Mouse (Mus musculus): ENCODE measurements around the gene Galnt4. TPM values are rescaled to one million over a fixed set of nuclear protein-coding genes. Genes with fewer than 3 reads are reported as not detected.

The Galnt4 gene
- polyA plus RNA-seq, 1 experiment from 2014 or later = 14.9 TPM

GRCm38 (mm10) chr10:99116650-99117615, 9.0 kb downstream of the Galnt4 start:
- Histone ChIP-seq H3K4me3 (no peak overlapping the region), H3K27ac (no peak overlapping the region), H3K9ac (no peak overlapping the region), H3K36me3 (no peaks in the 10 kb centered on the region), H3K4me2 (no peak overlapping the region), H3K27me3 (no peaks in the 10 kb centered on the region), H3K9me3 (no peaks in the 10 kb centered on the region), H3K4me1 (peaks cover 33% of the 10 kb centered on the region)
- no peak for ATAC-seq (ENCODE audit: borderline replicate concordance, extremely low read depth, low FRiP score, low TSS enrichment)
- WGBS = 83% methylated on average over 16 of the region's 16 CpGs

GRCm38 (mm10) chr10:99117876-99118275, 9.9 kb downstream of the Galnt4 start:
- H3K27ac ChIP-seq = no peak overlapping the region
- H3K9ac ChIP-seq = no peak overlapping the region
- WGBS = 46% methylated on average over 10 of the region's 10 CpGs
- peaks cover 28% of the 10 kb centered on the region for H3K4me1 ChIP-seq
- no peak overlapping the region for H3K4me2 ChIP-seq
- H3K9me3 ChIP-seq = no peaks in the 10 kb centered on the region
- no peak for ATAC-seq (ENCODE audit: borderline replicate concordance, extremely low read depth, low FRiP score, low TSS enrichment)
- H3K36me3 ChIP-seq = no peaks in the 10 kb centered on the region
- no peaks in the 10 kb centered on the region for H3K27me3 ChIP-seq
- no peak overlapping the region for H3K4me3 ChIP-seq

- no peak overlapping the region for H3K4me2 ChIP-seq
- 51% methylated on average over 6 of the region's 6 CpGs for WGBS
- no peaks in the 10 kb centered on the region for H3K27me3 ChIP-seq
- no peak overlapping the region for H3K4me3 ChIP-seq
- ATAC-seq (ENCODE audit: borderline replicate concordance, extremely low read depth, low FRiP score, low TSS enrichment) = no peak
- no peak overlapping the region for H3K27ac ChIP-seq
- H3K9me3 ChIP-seq = no peaks in the 10 kb centered on the region
- no peaks in the 10 kb centered on the region for H3K36me3 ChIP-seq
- H3K4me1 ChIP-seq = peaks cover 22% of the 10 kb centered on the region
- no peak overlapping the region for H3K9ac ChIP-seq
Measured at GRCm38 (mm10) chr10:99118697-99119096, 10.7 kb downstream of the Galnt4 start.

- ATAC-seq (ENCODE audit: borderline replicate concordance, extremely low read depth, low FRiP score, low TSS enrichment) = no peak
- Histone ChIP-seq H3K4me1 (peaks cover 15% of the 10 kb centered on the region), H3K27ac (no peak overlapping the region), H3K9ac (no peak overlapping the region), H3K9me3 (no peaks in the 10 kb centered on the region), H3K27me3 (no peaks in the 10 kb centered on the region), H3K36me3 (no peaks in the 10 kb centered on the region), H3K4me2 (no peak overlapping the region), H3K4me3 (no peak overlapping the region)
- WGBS = 88% methylated on average over 4 of the region's 4 CpGs
Measured at GRCm38 (mm10) chr10:99119471-99119870, 11.5 kb downstream of the Galnt4 start.

- no peak for ATAC-seq (ENCODE audit: borderline replicate concordance, extremely low read depth, low FRiP score, low TSS enrichment)
- no peaks in the 10 kb centered on the region for H3K9me3 ChIP-seq
- no peaks in the 10 kb centered on the region for H3K27me3 ChIP-seq
- H3K27ac ChIP-seq = no peak within 1 kb of the TSS
- 70% methylated on average over 4 of the region's 4 CpGs for WGBS
- no peak within 1 kb of the TSS for H3K4me2 ChIP-seq
- H3K9ac ChIP-seq = no peak within 1 kb of the TSS
- no peak within 1 kb of the TSS for H3K4me3 ChIP-seq
- H3K36me3 ChIP-seq = no peaks in the 10 kb centered on the region
- H3K4me1 ChIP-seq = 0 out of 2 replicates have a peak, but pooled peaks cover 3% of the 10 kb centered on the region
Measured at GRCm38 (mm10) chr10:99126225-99126624, 18.3 kb downstream of the Galnt4 start, which contains the start of gene Phxr2. TSS of gene Phxr2 (minus strand) at chr10:99126325.

- ATAC-seq (ENCODE audit: borderline replicate concordance, extremely low read depth, low FRiP score, low TSS enrichment) = no peak
- no peak overlapping the region for H3K4me3 ChIP-seq
- H3K27ac ChIP-seq = no peak overlapping the region
- no peaks in the 10 kb centered on the region for H3K36me3 ChIP-seq
- H3K9ac ChIP-seq = no peak overlapping the region
- 0 out of 2 replicates have a peak, but pooled peaks cover 3% of the 10 kb centered on the region for H3K4me1 ChIP-seq
- no peaks in the 10 kb centered on the region for H3K9me3 ChIP-seq
- no peaks in the 10 kb centered on the region for H3K27me3 ChIP-seq
- H3K4me2 ChIP-seq = no peak overlapping the region
- WGBS = 81% methylated on average over 14 of the region's 14 CpGs
Measured at GRCm38 (mm10) chr10:99126954-99127353, 19.0 kb downstream of the Galnt4 start.

- Histone ChIP-seq H3K9me3 (no peaks in the 10 kb centered on the region), H3K4me2 (no peak overlapping the region), H3K27me3 (no peaks in the 10 kb centered on the region), H3K27ac (no peak overlapping the region), H3K4me3 (no peak overlapping the region), H3K9ac (no peak overlapping the region), H3K4me1 (0 out of 2 replicates have a peak, but pooled peaks cover 3% of the 10 kb centered on the region), H3K36me3 (peaks cover under 1% of the 10 kb centered on the region; the same call in 1 of the 2 replicates)
- WGBS = 68% methylated on average over 11 of the region's 11 CpGs
- no peak for ATAC-seq (ENCODE audit: borderline replicate concordance, extremely low read depth, low FRiP score, low TSS enrichment)
Measured at GRCm38 (mm10) chr10:99127691-99128261, 19.8 kb downstream of the Galnt4 start.

- Histone ChIP-seq H3K4me2 (no peak overlapping the region), H3K9ac (no peak overlapping the region), H3K36me3 (peaks cover 4% of the 10 kb centered on the region; the same call in 1 of the 2 replicates), H3K4me1 (0 out of 2 replicates have a peak, but pooled peaks cover 3% of the 10 kb centered on the region), H3K9me3 (no peaks in the 10 kb centered on the region), H3K27ac (no peak overlapping the region), H3K27me3 (no peaks in the 10 kb centered on the region), H3K4me3 (no peak overlapping the region)
- 41% methylated on average over 6 of the region's 6 CpGs for WGBS
- ATAC-seq (ENCODE audit: borderline replicate concordance, extremely low read depth, low FRiP score, low TSS enrichment) = no peak
Measured at GRCm38 (mm10) chr10:99130611-99131010, 22.7 kb downstream of the Galnt4 start.

GRCm38 (mm10) chr10:99131298-99131697, 23.3 kb downstream of the Galnt4 start:
- H3K36me3 ChIP-seq = peaks cover 4% of the 10 kb centered on the region; the same call in 1 of the 2 replicates
- no peak overlapping the region for H3K9ac ChIP-seq
- H3K27me3 ChIP-seq = no peaks in the 10 kb centered on the region
- H3K9me3 ChIP-seq = no peaks in the 10 kb centered on the region
- H3K4me3 ChIP-seq = no peak overlapping the region
- WGBS = 52% methylated on average over 5 of the region's 5 CpGs
- no peak overlapping the region for H3K27ac ChIP-seq
- no peak overlapping the region for H3K4me2 ChIP-seq
- ATAC-seq (ENCODE audit: borderline replicate concordance, extremely low read depth, low FRiP score, low TSS enrichment) = no peak
- peaks cover 6% of the 10 kb centered on the region; the same call in 1 of the 2 replicates for H3K4me1 ChIP-seq

DNA sequence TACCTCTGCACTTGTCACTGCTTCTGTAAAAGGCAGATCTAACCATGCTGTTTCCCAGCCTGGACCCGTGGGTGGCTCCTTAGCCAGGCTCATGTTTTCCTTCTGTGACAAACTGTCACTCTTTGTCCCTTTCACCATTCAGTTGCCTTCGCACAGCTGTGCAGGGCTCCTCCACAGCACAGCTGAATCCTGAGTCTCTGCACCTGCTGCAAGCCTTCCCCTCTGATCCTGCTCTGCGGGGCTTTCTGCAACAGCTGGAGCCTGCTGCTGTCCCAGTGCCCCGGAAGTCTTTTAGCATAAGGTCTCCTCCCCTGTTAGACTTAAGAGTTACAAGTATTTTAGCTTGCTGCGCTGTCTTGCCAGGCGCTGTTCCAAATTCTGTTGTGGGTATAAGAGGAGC, 24.2 kb downstream of the Galnt4 start:
- Histone ChIP-seq H3K9ac (no peak overlapping the region), H3K4me3 (no peak overlapping the region), H3K9me3 (no peaks in the 10 kb centered on the region), H3K27ac (no peak overlapping the region), H3K27me3 (no peaks in the 10 kb centered on the region), H3K4me2 (no peak overlapping the region), H3K36me3 (peaks cover 4% of the 10 kb centered on the region; the same call in 1 of the 2 replicates), H3K4me1 (peaks cover 8% of the 10 kb centered on the region; the same call in 1 of the 2 replicates)
- WGBS = 69% methylated on average over 6 of the region's 6 CpGs
- ATAC-seq (ENCODE audit: borderline replicate concordance, extremely low read depth, low FRiP score, low TSS enrichment) = no peak

- no peaks in the 10 kb centered on the region for H3K27me3 ChIP-seq
- no peak for ATAC-seq (ENCODE audit: borderline replicate concordance, extremely low read depth, low FRiP score, low TSS enrichment)
- H3K36me3 ChIP-seq = peaks cover 4% of the 10 kb centered on the region; the same call in 1 of the 2 replicates
- no peak overlapping the region for H3K27ac ChIP-seq
- H3K4me2 ChIP-seq = no peak overlapping the region
- 85% methylated on average over 11 of the region's 11 CpGs for WGBS
- peaks cover 8% of the 10 kb centered on the region; the same call in 1 of the 2 replicates for H3K4me1 ChIP-seq
- no peaks in the 10 kb centered on the region for H3K9me3 ChIP-seq
- H3K9ac ChIP-seq = no peak overlapping the region
- H3K4me3 ChIP-seq = no peak overlapping the region
Measured at GRCm38 (mm10) chr10:99132595-99133272, 24.8 kb downstream of the Galnt4 start.
